Mouse (Mus musculus) inflammation-experienced regulatory T-cells, adult 6 months (primary cell): ENCODE measurements around the gene Dapk2. TPM values are rescaled to one million over a fixed set of nuclear protein-coding genes. Genes with fewer than 3 reads are reported as not detected.

Source experiments
- ATAC-seq: one replicate; pipeline ENCODE4 v1.8.0; 2017
- polyA plus RNA-seq, 3 experiments: library from polyadenylated mRNA; unstranded; fragments of 100-300 nt; shearing (Covaris generic); gene quantifications; one replicate each; pipeline ENCODE4 v1.2.1; 2017

The Dapk2 gene
- polyA plus RNA-seq, 3 experiments from 2014 or later: 0.44 to 8.2 (median 1.5) TPM

DNA sequence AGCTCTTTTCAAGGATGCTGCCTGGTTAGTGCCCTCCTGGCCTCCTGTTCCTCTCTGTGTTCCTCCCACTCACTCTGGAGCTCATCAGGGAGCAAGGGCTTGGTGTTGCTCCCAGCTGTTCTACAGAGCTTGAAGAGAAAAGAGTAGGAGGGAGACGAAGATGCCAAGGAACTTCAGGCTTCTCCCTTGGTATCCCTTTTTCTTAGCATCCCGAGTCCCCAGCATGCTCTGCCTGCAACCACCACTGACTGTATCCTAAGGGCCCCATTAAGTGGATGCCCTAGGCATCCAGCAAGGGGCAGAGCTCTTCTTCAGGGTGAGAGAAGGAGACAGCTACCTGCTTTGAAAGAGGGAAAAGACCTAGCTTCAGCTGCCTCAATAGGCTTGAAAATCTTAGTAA lies 158.6 kb downstream of the Dapk2 start:
- ATAC-seq: no peak

Other genes with a start within 250 kb of the Dapk2 start
- gene Trip4, start 249.4 kb upstream of the Dapk2 start, polyA plus RNA-seq: 10 to 100 TPM; 32.3 to 39.8 (median 35.4) TPM
- gene Csnk1g1, start 249.3 kb upstream of the Dapk2 start, polyA plus RNA-seq: 10 to 100 TPM; 34.6 to 59.6 (median 43.4) TPM
- gene Ppib, start 98.0 kb upstream of the Dapk2 start, polyA plus RNA-seq: 100 to 1,000 TPM; 427 to 663 (median 505) TPM
- gene Snx22, start 88.5 kb upstream of the Dapk2 start, polyA plus RNA-seq: 1 to 10 TPM; 1.3 to 2.3 (median 1.6) TPM
- gene Snx1, start 31.6 kb upstream of the Dapk2 start, polyA plus RNA-seq: 10 to 100 TPM; 85.3 to 96.7 (median 96.4) TPM
- 100 to 1,000 TPM; 150 to 233 (median 160) TPM for gene Ciao2a, start 31.6 kb upstream of the Dapk2 start, polyA plus RNA-seq
- gene Herc1, start 192.2 kb downstream of the Dapk2 start, polyA plus RNA-seq: 10 to 100 TPM; 24.2 to 48.4 (median 41.9) TPM